Mouse (Mus musculus): ENCODE results near the gene Tpmt. TPM values are rescaled to one million over a fixed set of nuclear protein-coding genes. Genes with fewer than 3 reads are reported as not detected.

The Tpmt gene
- total and polyA plus RNA-seq, 3 experiments = 1.6 to 3.6 (median 3.1) TPM

GRCm38 (mm10) chr13:47047996-47048395 lies 3.5 kb upstream of the Tpmt start:
- DNase-seq (ENCODE audit: extremely low read depth) = no peak
- Histone ChIP-seq H3K4me2 (ENCODE audit: insufficient read depth, low read depth, poor library complexity, severe bottlenecking) (no peak overlapping the region), H3K27me3 (replicated peaks) (no peaks in the 10 kb centered on the region), H3K27ac (ENCODE audit: insufficient read depth, low read depth) (no peak overlapping the region), H3K36me3 (replicated peaks in 1 of 2; ENCODE audit: control insufficient read depth in 1 of 2, insufficient read depth in 1 of 2, low read length in 1 of 2) (peaks cover 2 to 40% of the 10 kb centered on the region in 2 experiments), H3K79me2 (replicated peaks; ENCODE audit: control insufficient read depth, extremely low read depth, insufficient read depth, poor library complexity, severe bottlenecking) (no peaks in the 10 kb centered on the region; the same call in 1 of the 2 replicates), H3K4me3 (replicated peaks in 1 of 3; ENCODE audit: low read depth in 2 of 3, low read length in 2 of 3, poor library complexity in 1 of 3) (no peak overlapping the region), H3K9me3 (replicated peaks; ENCODE audit: low read length) (no peaks in the 10 kb centered on the region), H3K4me1 (ENCODE audit: control insufficient read depth in 1 of 2, insufficient read depth in 2 of 2) (peaks cover 0 to 15% of the 10 kb centered on the region in 2 experiments; a peak in 2 of 4 replicates), H3K9ac (ENCODE audit: insufficient read depth, low read depth) (no peak overlapping the region)
- no peak for TF ChIP-seq USF2 (conservative IDR thresholded peaks at IDR 0.05; ENCODE audit: low read depth, low read length)
- no peak for TF ChIP-seq KAT2A (IDR thresholded peaks at IDR 0.05; ENCODE audit: insufficient replicate concordance, low read length)
- no peak for TF ChIP-seq PAX5 (IDR thresholded peaks at IDR 0.05; ENCODE audit: low read length)
- no peak for TF ChIP-seq UBTF (IDR thresholded peaks at IDR 0.05; ENCODE audit: low read depth, low read length)
- no peak for TF ChIP-seq MYC (IDR thresholded peaks at IDR 0.05; ENCODE audit: low read depth, low read length)
- no peak for TF ChIP-seq MEF2A (IDR thresholded peaks at IDR 0.05; ENCODE audit: borderline replicate concordance, low read depth, low read length)
- TF ChIP-seq ZKSCAN1 (IDR thresholded peaks at IDR 0.05; ENCODE audit: borderline replicate concordance, low read depth, low read length) = no peak
- TF ChIP-seq HCFC1 (IDR thresholded peaks at IDR 0.05; ENCODE audit: low read depth, low read length) = no peak
- no peak for TF ChIP-seq ELF1 (IDR thresholded peaks at IDR 0.05; ENCODE audit: low read depth, low read length)
- TF ChIP-seq IRF4 (IDR thresholded peaks at IDR 0.05; ENCODE audit: low read depth, low read length) = no peak
- no peak for TF ChIP-seq USF1 (IDR thresholded peaks at IDR 0.05; ENCODE audit: low read depth, low read length)
- TF ChIP-seq MAZ (IDR thresholded peaks at IDR 0.05; ENCODE audit: low read depth, low read length) = no peak
- no peak for TF ChIP-seq E2F4 (IDR thresholded peaks at IDR 0.05; ENCODE audit: insufficient replicate concordance, low read depth, low read length)
- TF ChIP-seq MAX (IDR thresholded peaks at IDR 0.05; ENCODE audit: low read length) = no peak
- no peak for TF ChIP-seq ZC3H11A (IDR thresholded peaks at IDR 0.05; ENCODE audit: low read depth, low read length)
- no peak for TF ChIP-seq MAFK (IDR thresholded peaks at IDR 0.05; ENCODE audit: insufficient replicate concordance, low read length)
- no peak for TF ChIP-seq ETS1 (conservative IDR thresholded peaks at IDR 0.05; ENCODE audit: low read depth, low read length)
- TF ChIP-seq NRF1 (IDR thresholded peaks at IDR 0.05; ENCODE audit: low read depth, low read length) = no peak
- TF ChIP-seq TCF12 (IDR thresholded peaks at IDR 0.05; ENCODE audit: low read depth, low read length) = no peak
- in situ Hi-C loops (cut with MboI; ENCODE audit: low pct_ligation_motif_present, low pct_unique_long_range_greater_than_20kb, low sequenced_read_pairs) = no loop called here
- dilution Hi-C loops (cut with MboI; ENCODE audit: extremely low pct_ligation_motif_present, extremely low pct_unique_long_range_greater_than_20kb, low sequenced_read_pairs) = no loop called here

Measured in CH12.LX (cell line).